Mouse (Mus musculus) ovary, adult 2 months (tissue): ENCODE measurements around the gene Zkscan14. TPM values are rescaled to one million over a fixed set of nuclear protein-coding genes. Genes with fewer than 3 reads are reported as not detected.

ENCODE experiments used
- polyA plus RNA-seq: library from polyadenylated mRNA; depleted of rRNA; stranded (reverse); fragments of >200 nt; gene quantifications from 2 replicates; pipeline ENCODE4 v1.2.3, GENCODE M21; 2012; rRNA removed

Zkscan14 gene
- polyA plus RNA-seq = 2.6 and 3.5 TPM in 2 replicates

DNA sequence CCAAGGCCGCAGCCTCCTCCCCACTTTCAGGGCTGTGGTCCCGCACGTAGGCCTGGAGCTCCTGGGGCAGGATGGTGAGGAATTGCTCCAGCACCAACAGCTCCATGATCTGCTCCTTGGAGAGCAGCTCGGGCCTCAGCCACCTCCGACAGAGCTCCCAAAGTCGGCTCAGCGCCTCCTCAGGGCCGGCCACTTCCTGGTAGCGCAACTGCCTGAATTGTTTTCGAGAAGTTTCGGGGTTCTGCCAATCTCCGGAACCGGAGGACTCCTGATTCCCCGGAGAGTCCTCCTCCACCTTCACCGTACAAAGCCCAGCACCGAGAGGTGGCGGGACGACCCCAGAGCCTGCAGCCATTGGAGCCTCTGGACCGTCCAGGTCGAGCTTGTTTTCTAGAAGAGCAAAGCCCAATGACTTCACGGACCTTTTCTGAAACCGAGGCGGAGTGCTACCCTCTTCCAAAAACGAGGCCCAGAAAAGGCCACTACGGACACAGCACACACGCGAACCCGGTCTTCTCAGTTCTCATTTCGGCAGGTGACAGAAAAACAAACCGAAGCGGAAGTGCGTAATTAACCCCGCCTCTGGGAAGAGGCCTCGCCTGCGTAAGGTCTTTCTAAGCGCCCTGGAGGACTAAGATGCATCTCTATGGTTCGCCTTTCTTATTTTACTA is at the start of gene Zkscan14:
Gene Zkscan14, minus strand, starts transcription at position 548 of the 671 bp plus-strand sequence.

DNA sequence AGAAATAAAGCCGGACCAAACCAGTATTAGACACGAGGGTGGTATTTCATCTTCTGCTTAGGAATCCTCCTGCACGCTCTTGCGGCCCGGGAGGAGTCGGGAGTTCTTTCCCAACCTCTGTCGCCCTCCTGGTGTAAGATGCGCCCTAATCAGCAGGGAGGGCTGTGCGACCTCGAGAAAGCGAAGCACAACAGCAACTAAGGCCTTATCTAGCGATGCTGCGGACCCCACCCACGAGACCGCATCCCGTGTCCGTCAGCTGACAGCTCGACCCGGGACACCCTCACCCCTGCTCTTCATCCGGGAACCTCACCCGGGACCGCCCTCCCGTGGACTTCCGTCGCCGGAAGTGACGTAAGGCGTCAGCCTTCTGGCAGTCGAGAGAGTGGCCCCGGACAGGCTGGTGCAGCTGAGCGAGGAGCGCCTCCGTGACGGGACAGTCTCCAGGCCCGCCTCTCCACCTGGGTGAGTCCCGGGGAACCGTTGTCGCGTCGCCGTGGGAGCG is 29.8 kb upstream of the Zkscan14 start, which contains the start of gene Zfp655:
Gene Zfp655, plus strand, starts transcription at position 349 of the 505 bp plus-strand sequence.

DNA sequence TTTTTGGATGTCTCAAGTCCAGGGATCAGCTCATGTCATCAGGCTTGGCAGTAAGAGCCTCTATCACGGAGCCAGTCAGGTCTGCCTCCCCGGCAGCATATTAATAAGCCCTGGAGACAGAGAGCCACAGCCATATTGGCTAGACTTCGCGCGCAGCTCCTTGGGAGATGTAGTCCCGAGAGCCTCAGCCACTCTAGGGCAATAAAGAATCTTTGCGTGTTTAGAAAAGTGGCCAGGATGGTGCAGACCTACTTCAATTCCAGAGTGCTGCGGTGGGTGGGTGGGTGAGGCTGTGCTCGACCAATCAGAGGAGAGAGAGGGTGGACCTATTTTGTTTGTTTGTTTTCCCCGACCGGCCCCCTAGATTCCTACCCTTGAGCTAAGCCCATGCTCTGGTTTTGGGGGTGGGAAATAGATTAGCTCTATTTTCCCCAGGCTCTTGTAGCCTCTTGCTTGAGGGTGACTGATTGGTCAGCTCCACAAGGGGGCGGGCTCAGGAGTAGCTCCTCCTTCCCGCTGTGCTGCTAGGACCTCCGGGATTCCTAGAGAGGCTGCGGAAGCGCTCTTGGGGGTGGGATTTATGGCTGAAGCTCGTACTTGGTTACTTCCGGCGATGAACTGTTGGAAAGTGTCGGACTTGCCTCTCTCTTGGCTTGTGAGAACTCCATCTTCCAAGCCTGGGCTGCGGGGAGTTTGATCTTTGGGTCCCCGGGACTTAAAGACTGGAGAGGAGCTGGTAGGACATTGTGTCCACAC is 2.4 kb upstream of the Zkscan14 start, which contains the start of gene Zkscan5:
Gene Zkscan5, plus strand, starts transcription at position 627 of the 756 bp plus-strand sequence.

DNA sequence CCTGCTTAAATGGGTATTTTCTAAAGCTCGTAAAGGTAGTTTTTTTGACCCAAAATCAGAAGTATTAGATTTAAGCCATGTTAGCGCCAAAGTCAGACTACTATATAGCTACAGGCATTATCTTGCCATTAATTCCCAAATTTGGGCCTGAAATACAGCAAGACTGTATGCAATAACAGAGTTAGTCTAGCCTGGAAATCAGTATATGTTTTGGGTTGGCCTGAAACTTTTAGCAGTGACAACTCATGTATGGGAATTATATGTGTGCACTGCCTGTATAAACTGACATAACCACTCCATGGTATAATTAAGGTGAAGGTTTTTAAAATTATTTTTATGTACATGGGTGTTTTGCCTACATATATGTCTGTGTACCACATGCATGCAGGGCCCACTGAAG is 9.7 kb downstream of the Zkscan14 start, which contains the start of gene Atp5j2:
Gene Atp5j2, minus strand, starts transcription at position 101 of the 400 bp plus-strand sequence.

DNA sequence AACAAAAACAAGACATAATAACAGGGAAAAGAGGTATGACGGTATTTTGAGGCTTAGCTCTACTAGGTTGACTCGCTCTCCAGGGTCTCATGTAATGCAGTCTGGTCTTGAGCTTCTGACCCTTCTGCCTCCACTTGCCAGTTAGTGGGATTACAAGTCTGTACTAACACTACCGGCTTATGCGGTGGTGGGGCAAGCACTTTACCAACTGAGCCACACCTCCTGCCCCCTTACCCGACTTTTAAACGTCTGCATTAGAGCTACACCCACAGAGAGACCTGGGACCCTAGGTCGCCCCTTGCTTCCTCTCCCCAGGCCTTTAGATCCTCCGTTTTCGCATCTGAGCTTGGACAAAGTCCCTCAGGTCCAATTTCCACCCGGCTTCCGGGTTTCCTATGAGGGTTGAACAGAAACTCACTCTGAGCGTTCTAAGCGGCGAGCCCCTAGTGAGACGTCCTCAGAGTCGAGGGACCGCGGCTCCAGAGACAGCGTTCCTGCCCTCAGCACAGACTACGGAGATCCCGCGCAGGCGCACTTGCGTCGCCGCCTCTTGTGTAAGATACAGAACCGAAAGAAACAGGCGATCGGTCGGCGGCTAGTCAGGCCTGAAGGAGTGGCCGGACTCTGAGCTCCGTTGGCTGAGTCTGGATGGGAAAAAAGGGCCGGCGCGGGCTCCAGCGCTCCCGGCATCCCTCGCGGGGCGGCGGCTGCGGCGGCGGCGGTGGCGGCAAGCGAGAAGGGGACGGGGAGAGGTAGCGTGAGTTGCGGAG is 34.9 kb downstream of the Zkscan14 start, which contains the start of the genes Ptcd1 and Cpsf4:
Gene Ptcd1, minus strand, starts transcription at position 573 of the 770 bp plus-strand sequence.
Gene Cpsf4, plus strand, starts transcription at position 678 of the 770 bp plus-strand sequence.

Other genes with a start within 250 kb of the Zkscan14 start
- gene Smurf1, start 236.0 kb downstream of the Zkscan14 start, polyA plus RNA-seq = 38.1 and 41.5 TPM in 2 replicates
- not detected in 2 replicates for gene Gm4871, start 169.1 kb downstream of the Zkscan14 start, polyA plus RNA-seq
- gene 1700018F24Rik, start 158.9 kb downstream of the Zkscan14 start, polyA plus RNA-seq = not detected in 2 replicates
- gene Arpc1a, start 118.0 kb downstream of the Zkscan14 start, polyA plus RNA-seq = 107 and 120 TPM in 2 replicates
- gene Kpna7, start 117.8 kb downstream of the Zkscan14 start, polyA plus RNA-seq = 11.9 and 14.3 TPM in 2 replicates
- 1,010 and 1,065 TPM in 2 replicates for gene Arpc1b, start 87.7 kb downstream of the Zkscan14 start, polyA plus RNA-seq
- 25.8 and 33.3 TPM in 2 replicates for gene Pdap1, start 61.6 kb downstream of the Zkscan14 start, polyA plus RNA-seq
- gene Bud31, start 61.5 kb downstream of the Zkscan14 start, polyA plus RNA-seq = 50.3 and 53.3 TPM in 2 replicates
- 18.4 and 19.7 TPM in 2 replicates for gene Ptcd1, start 34.8 kb downstream of the Zkscan14 start, polyA plus RNA-seq
- gene Cpsf4, start 34.7 kb downstream of the Zkscan14 start, polyA plus RNA-seq = 26.0 and 31.7 TPM in 2 replicates
- gene Atp5j2, start 9.8 kb downstream of the Zkscan14 start, polyA plus RNA-seq = 55.2 and 72.4 TPM in 2 replicates
- 6.3 and 6.9 TPM in 2 replicates for gene Zkscan5, start 2.7 kb upstream of the Zkscan14 start, polyA plus RNA-seq
- 11.3 and 13.6 TPM in 2 replicates for gene Zfp655, start 29.8 kb upstream of the Zkscan14 start, polyA plus RNA-seq
- 27.8 and 30.3 TPM in 2 replicates for gene Zscan25, start 78.6 kb upstream of the Zkscan14 start, polyA plus RNA-seq
- gene Cyp3a57, start 143.4 kb upstream of the Zkscan14 start, polyA plus RNA-seq = not detected in 2 replicates